Mouse (Mus musculus) liver, embryonic 13.5 days (tissue): ENCODE data around the gene Spdl1. TPM values are rescaled to one million over a fixed set of nuclear protein-coding genes. Genes with fewer than 3 reads are reported as not detected.
"Not testable (repeated sequence)": the region's sequence is repeated elsewhere in the genome, so short reads cannot be mapped to it uniquely, and the experiment has no call there.

Source experiments
- ATAC-seq: fragments of 200-750 bp; cut with Nextera tagmentation; 2 replicates; pipeline ENCODE4 v1.8.0; 2017; ENCODE audit warnings: low read depth, mild to moderate bottlenecking, moderate number of reproducible peaks, moderate library complexity
- DNase-seq: peaks from one replicate; pipeline ENCODE4 v3.0.0; 2022
- H3K27ac ChIP-seq: fragments of 300-500 bp; sonication (generic); 2 replicates; pipeline ENCODE4 v1.5.1; 2015; ENCODE audit warnings: moderate library complexity, mild to moderate bottlenecking, inconsistent platforms
- H3K27me3 ChIP-seq: fragments of 300-500 bp; sonication (generic); 2 replicates; pipeline ENCODE4 v1.6.1; 2015; ENCODE audit warnings: mild to moderate bottlenecking, inconsistent platforms
- H3K36me3 ChIP-seq: fragments of 300-500 bp; sonication (generic); 2 replicates; pipeline ENCODE4 v1.6.1; 2015; ENCODE audit warnings: mild to moderate bottlenecking, inconsistent platforms
- H3K4me1 ChIP-seq: fragments of 300-500 bp; sonication (generic); replicated peaks from 2 replicates; pipeline ENCODE4 v1.6.1; 2015; ENCODE audit warnings: inconsistent platforms
- H3K4me2 ChIP-seq: fragments of 300-500 bp; sonication (generic); 2 replicates; pipeline ENCODE4 v1.6.1; 2015; ENCODE audit warnings: inconsistent platforms, mild to moderate bottlenecking, moderate library complexity
- H3K4me3 ChIP-seq: fragments of 300-500 bp; sonication (generic); replicated peaks from 2 replicates; pipeline ENCODE4 v1.5.1; 2015; ENCODE audit warnings: mild to moderate bottlenecking, inconsistent platforms
- H3K9ac ChIP-seq: fragments of 300-500 bp; sonication (generic); 2 replicates; pipeline ENCODE4 v1.6.1; 2015; ENCODE audit warnings: mild to moderate bottlenecking, inconsistent platforms
- H3K9me3 ChIP-seq: fragments of 300-500 bp; sonication (generic); replicated peaks from 2 replicates; pipeline ENCODE4 v1.6.1; 2016; ENCODE audit warnings: inconsistent platforms
- WGBS: fragments of 180-500 bp; shearing (Covaris S2); methylation state at CpG from one replicate; pipeline ENCODE4 v1.1.7; 2015; ENCODE audit not compliant: insufficient replicate concordance; 5-methylcytosine and 5-hydroxymethylcytosine counted together
- polyA plus RNA-seq: library from polyadenylated mRNA; unstranded; fragments of >200 nt; fragmentation: Nextera tagmentation; extraction: Ambion mirVana; gene quantifications from 2 replicates; pipeline ENCODE4 v1.2.1, GENCODE M21; 2015

Spdl1 gene
- polyA plus RNA-seq, 1 experiment from 2014 or later, result 16.7 TPM

DNA sequence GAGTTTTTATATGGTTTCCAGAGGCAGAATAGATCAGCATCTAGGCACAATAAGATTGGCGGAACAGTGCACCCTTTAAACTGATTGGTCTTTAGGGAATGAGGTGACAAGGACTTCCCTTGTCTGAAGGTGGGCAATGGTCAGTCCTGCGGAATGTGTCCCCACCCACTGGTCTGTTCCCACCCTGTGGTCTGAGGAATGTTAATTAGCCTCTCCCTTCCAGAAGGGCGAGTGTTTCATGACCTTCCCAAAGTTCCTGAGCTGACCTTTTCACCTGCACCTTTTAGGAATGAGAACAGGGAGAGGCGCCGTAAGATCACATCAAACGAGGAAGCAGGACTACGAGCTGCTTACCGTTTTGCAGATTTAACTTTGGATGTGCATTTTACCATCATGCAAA lies 35.4 kb downstream of the Spdl1 start:
- DNase-seq, H3K4me1 ChIP-seq, ATAC-seq, H3K27ac ChIP-seq, H3K4me2 ChIP-seq, H3K9me3 ChIP-seq, H3K4me3 ChIP-seq, H3K9ac ChIP-seq, H3K27me3 ChIP-seq, H3K36me3 ChIP-seq: not testable (repeated sequence)
- WGBS, result 62% methylated on average over 8 of the region's 8 CpGs

DNA sequence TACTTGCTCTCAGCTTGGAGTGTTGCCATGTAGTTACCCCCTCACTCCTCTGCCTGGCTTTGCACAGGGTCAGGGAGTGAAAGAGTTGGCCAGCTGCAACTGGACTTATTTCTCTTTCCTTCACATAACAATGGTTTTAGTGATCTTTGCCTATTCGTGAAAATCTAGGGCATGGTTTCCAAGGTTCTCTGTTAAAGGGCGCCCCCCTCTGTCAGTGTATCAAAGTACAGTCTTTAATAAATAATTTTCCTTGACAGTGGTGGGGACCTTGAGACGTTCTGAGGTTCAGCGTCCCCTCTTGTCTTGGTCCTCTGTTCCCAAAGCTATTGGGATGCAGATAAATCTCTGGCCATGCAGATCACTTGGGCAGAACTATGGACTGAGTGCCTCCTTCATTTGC lies 37.3 kb downstream of the Spdl1 start:
- Histone ChIP-seq H3K4me3 (no peak overlapping the region), H3K9me3 (no peaks in the 10 kb centered on the region), H3K9ac (no peak overlapping the region), H3K36me3 (no peaks in the 10 kb centered on the region), H3K4me1 (no peaks in the 10 kb centered on the region), H3K4me2 (no peak overlapping the region), H3K27me3 (no peaks in the 10 kb centered on the region), H3K27ac (no peak overlapping the region)
- WGBS, result 15% methylated on average over 4 of the region's 4 CpGs
- peak; percentile 6 for DNase-seq
- ATAC-seq, result no peak

DNA sequence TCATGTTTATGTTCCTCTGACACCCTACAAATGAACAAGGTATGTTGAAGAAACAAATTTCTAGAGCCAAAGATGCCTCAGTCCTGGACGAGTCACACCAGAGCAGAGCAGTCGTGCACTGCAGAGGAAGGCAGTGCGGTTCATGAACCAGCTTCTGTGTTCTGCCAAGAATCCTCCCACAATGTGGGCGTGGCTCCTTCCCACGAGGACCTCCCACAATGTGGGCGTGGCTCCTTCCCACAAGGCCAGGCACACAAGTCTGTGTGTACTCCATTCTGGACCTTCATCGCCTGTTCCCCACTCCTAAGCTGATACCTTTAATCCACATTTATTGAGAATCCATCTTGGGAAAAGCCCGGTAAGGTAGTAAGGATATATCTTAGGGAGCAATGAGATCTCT lies 41.6 kb downstream of the Spdl1 start:
- DNase-seq (peak; percentile 23), ATAC-seq (peak; percentile 57; the same call in 1 of the 2 replicates)
- no peaks in the 10 kb centered on the region for H3K27me3 ChIP-seq
- H3K36me3 ChIP-seq, result no peaks in the 10 kb centered on the region
- H3K4me2 ChIP-seq, result no peak overlapping the region
- H3K9ac ChIP-seq, result no peak overlapping the region
- no peaks in the 10 kb centered on the region for H3K9me3 ChIP-seq
- no peaks in the 10 kb centered on the region for H3K4me1 ChIP-seq
- WGBS, result 42% methylated on average over 8 of the region's 8 CpGs
- H3K27ac ChIP-seq, result no peak overlapping the region
- H3K4me3 ChIP-seq, result no peak overlapping the region

DNA sequence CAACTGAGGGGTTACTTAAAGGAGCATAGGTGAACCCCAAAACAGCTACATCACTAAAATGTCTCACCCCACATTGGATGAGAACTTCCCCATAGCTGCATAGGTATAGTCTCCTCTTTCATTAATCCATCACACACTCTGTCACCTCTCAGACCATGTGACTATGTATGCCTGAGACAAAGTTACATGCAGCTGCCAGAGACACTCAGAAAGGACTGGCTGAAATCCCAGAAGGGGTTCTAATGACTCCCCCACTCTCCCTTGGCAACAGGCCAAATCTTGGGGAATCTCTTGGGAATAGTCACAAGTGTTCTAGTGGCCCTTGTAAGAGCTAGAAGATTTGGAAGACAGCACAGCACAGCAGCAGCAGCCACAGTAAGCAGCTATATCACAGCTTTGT lies 48.6 kb downstream of the Spdl1 start:
- H3K9ac ChIP-seq, result no peak overlapping the region
- no peaks in the 10 kb centered on the region for H3K9me3 ChIP-seq
- H3K4me3 ChIP-seq, result no peak overlapping the region
- H3K4me2 ChIP-seq, result no peak overlapping the region
- H3K4me1 ChIP-seq, result peaks cover 22% of the 10 kb centered on the region
- DNase-seq (no peak), ATAC-seq (no peak)
- no peak overlapping the region for H3K27ac ChIP-seq
- no peaks in the 10 kb centered on the region for H3K27me3 ChIP-seq
- H3K36me3 ChIP-seq, result no peaks in the 10 kb centered on the region

DNA sequence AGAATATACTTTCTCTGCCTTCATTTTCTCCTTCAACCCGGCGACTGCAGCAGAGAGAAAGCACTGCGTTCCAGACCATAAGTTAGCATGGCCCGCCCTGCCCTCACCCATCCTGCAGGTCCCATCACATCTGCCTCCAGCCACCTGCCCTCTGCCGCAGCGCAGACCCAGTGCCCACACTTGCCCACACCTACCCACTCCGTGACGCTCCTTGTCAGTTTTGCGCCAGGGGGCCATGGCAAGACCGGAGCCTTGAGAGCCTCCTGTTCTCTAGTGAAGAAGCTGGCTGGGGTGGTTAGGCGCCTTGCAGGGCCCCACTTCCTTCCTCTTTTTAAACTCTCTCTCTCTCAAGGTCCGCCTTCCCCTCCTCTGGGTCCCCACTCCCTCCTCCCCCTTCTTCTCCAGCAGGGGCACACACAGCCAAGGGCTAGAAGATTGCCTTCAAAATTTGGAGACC lies 49.8 kb downstream of the Spdl1 start, which contains the start of gene Dock2:
Dock2 (minus strand) TSS at position 306 of the 457 bp plus-strand sequence.
- Histone ChIP-seq H3K4me1 (peaks cover 22% of the 10 kb centered on the region), H3K9me3 (no peaks in the 10 kb centered on the region), H3K4me2 (peak within 1 kb of the TSS; percentile 61), H3K9ac (peak within 1 kb of the TSS; percentile 50), H3K36me3 (no peaks in the 10 kb centered on the region), H3K27ac (peak within 1 kb of the TSS; percentile 57), H3K4me3 (peak within 1 kb of the TSS; percentile 46), H3K27me3 (no peaks in the 10 kb centered on the region)
- ATAC-seq (peak; percentile 58), DNase-seq (peak; percentile 14)
- WGBS, result 10% methylated on average over 12 of the region's 12 CpGs

DNA sequence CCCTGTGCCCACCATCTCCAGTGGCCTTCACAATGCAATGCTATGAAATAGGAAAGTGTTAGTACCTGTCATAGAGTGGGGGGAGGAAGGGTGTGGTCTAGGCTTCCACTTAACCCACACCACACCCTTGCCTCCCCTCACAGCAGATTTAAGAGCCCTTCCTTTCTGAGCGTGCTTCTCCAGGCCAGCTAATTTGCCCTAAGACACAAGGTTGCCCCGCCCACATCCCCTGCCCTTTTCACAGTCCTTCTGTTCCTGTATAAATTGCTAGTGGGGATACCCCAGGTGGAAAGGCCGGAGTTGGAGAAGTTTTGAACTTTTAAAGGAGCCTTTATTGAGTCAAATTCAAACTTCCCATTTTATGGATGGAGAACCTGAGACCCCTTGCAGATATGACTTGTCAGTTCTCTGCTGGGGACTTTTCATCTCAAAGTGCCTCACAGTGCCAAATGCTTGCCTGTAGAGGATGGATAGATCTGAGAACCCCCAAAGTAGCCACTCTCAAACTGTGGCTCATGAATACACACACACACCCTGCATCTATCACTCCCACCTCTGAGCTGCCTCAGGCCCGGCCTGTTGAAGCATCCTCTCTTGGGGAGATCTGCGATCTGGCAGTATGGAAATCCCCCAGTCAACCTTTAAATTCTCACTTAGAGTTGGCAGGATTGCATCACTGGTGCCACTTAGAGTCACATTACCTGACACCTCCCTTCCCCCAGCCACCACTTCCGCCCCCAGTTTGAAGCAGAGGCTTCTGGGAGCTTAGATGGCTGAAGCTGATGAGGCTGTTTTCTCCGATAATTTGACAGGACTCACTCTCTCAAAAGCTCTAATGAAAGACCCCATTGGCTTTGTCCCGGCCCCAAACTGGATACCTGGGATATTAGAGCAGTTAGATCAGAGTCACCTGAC lies 50.7 kb downstream of the Spdl1 start:
- Histone ChIP-seq H3K4me2 (peak overlapping the region; percentile 61), H3K4me1 (peaks cover 22% of the 10 kb centered on the region), H3K27me3 (no peaks in the 10 kb centered on the region), H3K9ac (peak overlapping the region; percentile 50), H3K27ac (peak overlapping the region; percentile 57), H3K36me3 (no peaks in the 10 kb centered on the region), H3K4me3 (peak overlapping the region; percentile 46), H3K9me3 (no peaks in the 10 kb centered on the region)
- ATAC-seq (peak; percentile 35; the same call in 1 of the 2 replicates), DNase-seq (no peak)
- 27% methylated on average over 8 of the region's 8 CpGs for WGBS

DNA sequence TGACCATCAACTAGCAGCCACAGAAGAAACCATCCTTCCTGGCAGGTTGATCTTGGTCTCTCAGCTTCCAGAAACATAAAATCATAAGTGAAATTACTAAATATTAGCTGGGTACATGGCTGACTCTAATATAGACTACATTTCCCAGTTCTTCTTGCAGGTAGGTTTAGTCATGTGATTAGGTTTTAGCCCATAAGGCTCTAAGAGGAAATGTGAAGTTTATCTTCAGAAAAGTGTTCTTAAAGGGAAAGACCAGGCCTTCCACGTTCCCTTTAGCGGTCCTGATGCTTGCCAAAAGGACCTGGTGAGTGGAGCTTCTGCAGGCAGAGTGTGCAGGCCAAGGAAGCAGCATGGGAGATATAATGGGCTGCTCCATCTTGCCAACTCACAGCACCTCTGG lies 52.7 kb downstream of the Spdl1 start:
- no peak overlapping the region for H3K9ac ChIP-seq
- peaks cover 16% of the 10 kb centered on the region for H3K4me1 ChIP-seq
- H3K27ac ChIP-seq, result no peak overlapping the region
- DNase-seq (no peak), ATAC-seq (no peak)
- no peak overlapping the region for H3K4me2 ChIP-seq
- H3K4me3 ChIP-seq, result no peak overlapping the region
- 59% methylated on average over 2 of the region's 2 CpGs for WGBS
- H3K36me3 ChIP-seq, result no peaks in the 10 kb centered on the region
- H3K27me3 ChIP-seq, result no peaks in the 10 kb centered on the region
- no peaks in the 10 kb centered on the region for H3K9me3 ChIP-seq

DNA sequence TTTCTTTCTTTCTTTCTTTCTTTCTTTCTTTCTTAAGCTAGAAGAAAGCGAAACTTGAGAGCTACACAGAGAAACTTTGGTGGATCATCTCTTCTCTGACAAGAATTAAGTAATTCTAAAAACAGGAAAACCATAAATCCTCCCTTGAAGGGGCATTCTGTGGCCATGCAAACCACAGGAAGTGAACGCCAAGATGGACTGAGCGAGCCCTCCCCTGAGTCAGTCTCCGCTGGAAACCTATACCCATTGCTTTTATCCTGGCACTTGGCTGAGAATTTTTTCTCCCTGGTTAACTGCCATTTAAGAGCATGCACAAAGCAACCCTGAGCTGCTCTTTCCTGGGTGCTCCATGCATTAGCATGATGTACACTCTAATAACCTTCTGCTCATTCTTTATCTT lies 53.5 kb downstream of the Spdl1 start:
- Histone ChIP-seq H3K9ac (no peak overlapping the region), H3K4me3 (no peak overlapping the region), H3K4me1 (peaks cover 16% of the 10 kb centered on the region), H3K27ac (no peak overlapping the region), H3K36me3 (no peaks in the 10 kb centered on the region), H3K27me3 (no peaks in the 10 kb centered on the region), H3K9me3 (no peaks in the 10 kb centered on the region), H3K4me2 (no peak overlapping the region)
- DNase-seq, result no peak
- WGBS, result 40% methylated on average over 4 of the region's 4 CpGs
- no peak for ATAC-seq

DNA sequence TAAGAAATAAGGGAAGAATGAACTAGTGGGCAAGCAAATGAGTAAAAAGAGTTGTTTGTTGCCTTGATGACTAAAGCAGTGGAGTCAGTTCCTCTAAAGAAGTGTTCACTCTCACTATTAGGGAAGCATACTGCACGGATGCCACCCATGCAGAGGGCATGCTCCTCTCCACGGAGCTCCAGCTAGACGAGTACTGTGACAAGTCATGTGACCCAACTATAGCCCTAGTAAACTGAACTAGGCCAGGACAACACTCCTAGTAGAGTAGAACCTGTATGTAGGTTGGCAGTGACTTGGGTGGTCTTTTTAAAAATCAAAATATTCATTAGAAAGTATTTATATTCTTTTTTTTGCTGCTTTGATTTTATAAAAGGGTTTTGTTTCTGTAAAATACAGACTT lies 55.1 kb downstream of the Spdl1 start:
- no peak overlapping the region for H3K4me2 ChIP-seq
- H3K27me3 ChIP-seq, result no peaks in the 10 kb centered on the region
- H3K4me3 ChIP-seq, result no peak overlapping the region
- DNase-seq, result no peak
- H3K9me3 ChIP-seq, result no peaks in the 10 kb centered on the region
- no peak overlapping the region for H3K27ac ChIP-seq
- H3K9ac ChIP-seq, result no peak overlapping the region
- H3K4me1 ChIP-seq, result peaks cover 12% of the 10 kb centered on the region
- WGBS, result 51% methylated on average over 3 of the region's 3 CpGs
- no peak for ATAC-seq
- H3K36me3 ChIP-seq, result no peaks in the 10 kb centered on the region

DNA sequence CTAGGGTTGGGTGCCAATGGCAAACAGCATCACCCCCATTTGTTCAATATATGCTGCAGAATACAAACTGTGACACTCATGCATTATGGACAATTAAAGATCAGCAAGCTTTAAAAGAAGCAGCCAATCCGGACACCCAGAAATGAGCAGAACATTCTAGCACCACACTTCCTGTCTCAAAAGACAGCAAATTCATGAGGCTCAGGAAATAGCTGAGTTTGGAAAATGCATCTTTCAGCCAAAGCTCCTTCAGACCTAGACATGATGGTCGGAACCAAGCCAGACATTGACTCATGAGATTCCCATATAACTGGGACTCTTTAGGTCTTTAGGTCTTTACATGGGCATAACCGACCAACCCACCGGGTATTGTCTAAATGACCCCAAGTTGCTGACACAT lies 55.9 kb downstream of the Spdl1 start:
- Histone ChIP-seq H3K36me3 (no peaks in the 10 kb centered on the region), H3K27me3 (no peaks in the 10 kb centered on the region), H3K9me3 (no peaks in the 10 kb centered on the region), H3K4me2 (no peak overlapping the region), H3K4me1 (peaks cover 4% of the 10 kb centered on the region; the same call in 1 of the 2 replicates), H3K9ac (no peak overlapping the region), H3K4me3 (no peak overlapping the region), H3K27ac (no peak overlapping the region)
- DNase-seq (no peak), ATAC-seq (no peak)
- WGBS, result 68% methylated on average over 4 of the region's 4 CpGs

DNA sequence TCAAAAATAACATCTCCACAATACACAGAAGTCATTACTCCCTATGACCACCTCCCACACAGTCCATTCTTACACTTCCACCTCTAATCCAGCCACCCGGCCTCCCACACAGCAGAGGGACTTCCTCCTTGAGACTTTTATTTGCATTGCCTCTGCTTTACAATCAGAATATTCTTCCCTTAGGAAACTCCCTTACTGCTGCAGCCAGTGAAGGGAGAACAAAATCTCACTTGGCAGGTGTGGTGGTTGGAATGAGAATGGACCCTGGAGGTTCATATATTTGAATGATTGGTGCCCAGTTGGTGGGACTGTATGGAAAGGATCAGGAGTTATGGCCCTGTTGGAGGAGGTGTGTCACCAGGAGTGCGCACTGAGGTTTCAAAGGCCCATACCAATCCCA lies 57.4 kb downstream of the Spdl1 start:
- Histone ChIP-seq H3K27me3 (no peaks in the 10 kb centered on the region), H3K9me3 (no peaks in the 10 kb centered on the region), H3K4me2 (no peak overlapping the region), H3K4me3 (no peak overlapping the region), H3K27ac (no peak overlapping the region), H3K4me1 (peaks cover 10% of the 10 kb centered on the region; the same call in 1 of the 2 replicates), H3K36me3 (no peaks in the 10 kb centered on the region), H3K9ac (no peak overlapping the region)
- 60% methylated on average over 2 of the region's 2 CpGs for WGBS
- DNase-seq (no peak), ATAC-seq (no peak)

DNA sequence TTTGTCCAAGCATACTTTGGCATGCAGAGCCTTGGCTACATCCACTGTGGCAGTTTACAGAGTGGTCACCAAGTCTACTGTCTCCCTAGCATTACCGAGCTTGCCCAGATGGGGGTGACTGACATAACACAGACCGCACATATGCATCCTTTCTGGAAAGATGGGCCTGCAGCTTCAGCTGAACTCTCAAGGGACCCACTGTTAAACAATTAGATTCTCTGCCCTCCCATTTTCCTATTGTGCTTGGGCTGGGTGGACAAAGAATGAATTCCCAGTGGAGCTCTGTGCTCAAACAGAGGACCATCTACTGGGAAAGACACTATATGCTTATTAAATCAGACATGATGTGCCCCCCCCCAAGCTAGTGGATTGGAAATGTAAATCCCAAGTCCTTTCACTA lies 58.8 kb downstream of the Spdl1 start:
- H3K9ac ChIP-seq, result no peak overlapping the region
- H3K27ac ChIP-seq, result no peak overlapping the region
- DNase-seq (no peak), ATAC-seq (no peak)
- H3K27me3 ChIP-seq, result no peaks in the 10 kb centered on the region
- H3K9me3 ChIP-seq, result no peaks in the 10 kb centered on the region
- WGBS, result 64% methylated on average over 2 of the region's 2 CpGs
- no peaks in the 10 kb centered on the region for H3K36me3 ChIP-seq
- H3K4me3 ChIP-seq, result no peak overlapping the region
- no peak overlapping the region for H3K4me2 ChIP-seq
- H3K4me1 ChIP-seq, result peaks cover 13% of the 10 kb centered on the region; the same call in 1 of the 2 replicates
